Mouse (Mus musculus) midbrain, embryonic 11.5 days (tissue): ENCODE data around the gene Bpnt1. TPM values are rescaled to one million over a fixed set of nuclear protein-coding genes. Genes with fewer than 3 reads are reported as not detected.

Experiments used
- ATAC-seq: fragments of 200-750 bp; cut with Nextera tagmentation; 2 replicates; pipeline ENCODE4 v1.8.0; 2017; ENCODE audit warnings: moderate TSS enrichment, moderate library complexity; ENCODE audit not compliant: low FRiP score
- DNase-seq: peaks from one replicate; pipeline ENCODE4 v3.0.0; 2015; ENCODE audit warnings: low spot score; ENCODE audit errors: missing footprints
- H3K27ac ChIP-seq: fragments of 300-500 bp; sonication (generic); 2 replicates; pipeline ENCODE4 v1.5.1; 2014; ENCODE audit warnings: low read depth, low read length
- H3K27me3 ChIP-seq: fragments of 300-500 bp; sonication (generic); 2 replicates; pipeline ENCODE4 v1.6.1; 2014; ENCODE audit warnings: mild to moderate bottlenecking, low read length, moderate library complexity, mixed read lengths; ENCODE audit not compliant: control insufficient read depth, insufficient read depth
- H3K36me3 ChIP-seq: fragments of 300-500 bp; sonication (generic); 2 replicates; pipeline ENCODE4 v1.6.1; 2014; ENCODE audit warnings: mild to moderate bottlenecking, low read length, moderate library complexity, mixed read lengths; ENCODE audit not compliant: control insufficient read depth, insufficient read depth
- H3K4me1 ChIP-seq: fragments of 300-500 bp; sonication (generic); 2 replicates; pipeline ENCODE4 v1.6.1; 2014; ENCODE audit warnings: low read length; ENCODE audit not compliant: control insufficient read depth, insufficient read depth
- H3K4me2 ChIP-seq: fragments of 300-500 bp; sonication (generic); 2 replicates; pipeline ENCODE4 v1.6.1; 2014; ENCODE audit warnings: mild to moderate bottlenecking, moderate library complexity
- H3K4me3 ChIP-seq: fragments of 300-500 bp; sonication (generic); 2 replicates; pipeline ENCODE4 v1.5.1; 2014; ENCODE audit warnings: low read depth, low read length
- H3K9ac ChIP-seq: fragments of 300-500 bp; sonication (generic); 2 replicates; pipeline ENCODE4 v1.6.1; 2014; ENCODE audit warnings: low read length
- H3K9me3 ChIP-seq: fragments of 300-500 bp; sonication (generic); 2 replicates; pipeline ENCODE4 v1.6.1; 2016; ENCODE audit warnings: low read length; ENCODE audit not compliant: control insufficient read depth
- WGBS: fragments of 180-500 bp; shearing (Covaris S2); extraction: QIAGEN DNeasy Blood & Tissue Kit; methylation state at CpG from one replicate; pipeline ENCODE4 v1.1.7; 2014; 5-methylcytosine and 5-hydroxymethylcytosine counted together
- polyA plus RNA-seq: library from polyadenylated mRNA; unstranded; fragments of >200 nt; fragmentation: Nextera tagmentation; extraction: Ambion mirVana; gene quantifications from 2 replicates; pipeline ENCODE4 v1.2.1, GENCODE M21; 2014

Bpnt1 gene
- polyA plus RNA-seq, 1 experiment from 2014 or later = 22.5 TPM

GRCm38 (mm10) chr1:185336535-185336934, 4.6 kb downstream of the Bpnt1 start:
- no peak overlapping the region for H3K4me2 ChIP-seq
- H3K4me1 ChIP-seq = peaks cover 11% of the 10 kb centered on the region
- no peaks in the 10 kb centered on the region; the same call in 1 of the 2 replicates for H3K36me3 ChIP-seq
- H3K27me3 ChIP-seq = no peaks in the 10 kb centered on the region
- H3K4me3 ChIP-seq = no peak overlapping the region
- no peak overlapping the region for H3K27ac ChIP-seq
- WGBS = 25% methylated on average over 3 of the region's 3 CpGs
- H3K9ac ChIP-seq = no peak overlapping the region
- ATAC-seq (no peak), DNase-seq (peak; percentile 65)
- H3K9me3 ChIP-seq = no peaks in the 10 kb centered on the region

GRCm38 (mm10) chr1:185342441-185342840, 10.5 kb downstream of the Bpnt1 start:
- Histone ChIP-seq H3K27me3 (no peaks in the 10 kb centered on the region), H3K4me2 (no peak overlapping the region), H3K9ac (no peak overlapping the region), H3K4me1 (no peaks in the 10 kb centered on the region), H3K36me3 (peaks cover 9% of the 10 kb centered on the region), H3K27ac (no peak overlapping the region), H3K4me3 (no peak overlapping the region), H3K9me3 (no peaks in the 10 kb centered on the region; the same call in 1 of the 2 replicates)
- ATAC-seq (no peak), DNase-seq (no peak)
- WGBS = 92% methylated on average over 4 of the region's 4 CpGs

- Histone ChIP-seq H3K27ac (no peak overlapping the region), H3K9me3 (no peaks in the 10 kb centered on the region; the same call in 1 of the 2 replicates), H3K4me1 (no peaks in the 10 kb centered on the region), H3K9ac (no peak overlapping the region), H3K4me3 (no peak overlapping the region), H3K4me2 (no peak overlapping the region), H3K36me3 (peaks cover 12% of the 10 kb centered on the region), H3K27me3 (no peaks in the 10 kb centered on the region)
- peak; percentile 68 for DNase-seq
- WGBS = 80% methylated on average over 8 of the region's 8 CpGs
- no peak for ATAC-seq
These were observed 11.5 kb downstream of the Bpnt1 start for GRCm38 (mm10) chr1:185343422-185343821.

- Histone ChIP-seq H3K27me3 (no peaks in the 10 kb centered on the region), H3K36me3 (peaks cover 15% of the 10 kb centered on the region)
- 80% methylated on average over 10 of the region's 10 CpGs for WGBS
These were observed 14.2 kb downstream of the Bpnt1 start for GRCm38 (mm10) chr1:185346188-185346587.

GRCm38 (mm10) chr1:185349741-185350140, 17.8 kb downstream of the Bpnt1 start:
- no peak overlapping the region for H3K27ac ChIP-seq
- ATAC-seq (no peak), DNase-seq (peak; percentile 65)
- H3K4me3 ChIP-seq = no peak overlapping the region
- H3K4me1 ChIP-seq = no peaks in the 10 kb centered on the region
- 96% methylated on average over 14 of the region's 14 CpGs for WGBS
- no peak overlapping the region for H3K9ac ChIP-seq
- H3K9me3 ChIP-seq = no peaks in the 10 kb centered on the region
- no peak overlapping the region for H3K4me2 ChIP-seq
- no peaks in the 10 kb centered on the region for H3K27me3 ChIP-seq
- H3K36me3 ChIP-seq = peaks cover 17% of the 10 kb centered on the region

More at GRCm38 (mm10) chr1:185346188-185346587, 14.2 kb downstream of the Bpnt1 start:
- DNase-seq (peak; percentile 33), ATAC-seq (no peak)
- no peaks in the 10 kb centered on the region; the same call in 1 of the 2 replicates for H3K9me3 ChIP-seq
- H3K9ac ChIP-seq = no peak overlapping the region
- no peak overlapping the region for H3K4me2 ChIP-seq
- H3K27ac ChIP-seq = no peak overlapping the region
- no peaks in the 10 kb centered on the region for H3K4me1 ChIP-seq
- no peak overlapping the region for H3K4me3 ChIP-seq

- Histone ChIP-seq H3K36me3 (peaks cover 17% of the 10 kb centered on the region), H3K27ac (no peak overlapping the region), H3K4me2 (no peak overlapping the region), H3K9ac (no peak overlapping the region), H3K4me3 (no peak overlapping the region), H3K27me3 (no peaks in the 10 kb centered on the region), H3K4me1 (no peaks in the 10 kb centered on the region), H3K9me3 (no peaks in the 10 kb centered on the region)
- DNase-seq (peak; percentile 47), ATAC-seq (no peak)
- 93% methylated on average over 4 of the region's 4 CpGs for WGBS
These were observed 18.7 kb downstream of the Bpnt1 start for GRCm38 (mm10) chr1:185350611-185351010.

GRCm38 (mm10) chr1:185352151-185352550, 20.2 kb downstream of the Bpnt1 start:
- Histone ChIP-seq H3K36me3 (peaks cover 12% of the 10 kb centered on the region), H3K9me3 (no peaks in the 10 kb centered on the region), H3K9ac (no peak overlapping the region), H3K27me3 (no peaks in the 10 kb centered on the region), H3K27ac (no peak overlapping the region), H3K4me1 (no peaks in the 10 kb centered on the region), H3K4me2 (no peak overlapping the region), H3K4me3 (no peak overlapping the region)
- DNase-seq = peak; percentile 41
- no peak for ATAC-seq
- WGBS = 95% methylated on average over 12 of the region's 12 CpGs

- H3K9ac ChIP-seq = no peak overlapping the region
- no peaks in the 10 kb centered on the region for H3K27me3 ChIP-seq
- H3K4me1 ChIP-seq = no peaks in the 10 kb centered on the region
- no peaks in the 10 kb centered on the region for H3K9me3 ChIP-seq
- 96% methylated on average over 8 of the region's 8 CpGs for WGBS
- DNase-seq (peak; percentile 51), ATAC-seq (no peak)
- H3K27ac ChIP-seq = no peak overlapping the region
- no peak overlapping the region for H3K4me3 ChIP-seq
- peaks cover 11% of the 10 kb centered on the region for H3K36me3 ChIP-seq
- no peak overlapping the region for H3K4me2 ChIP-seq
These were observed 21.4 kb downstream of the Bpnt1 start for GRCm38 (mm10) chr1:185353351-185353750.

GRCm38 (mm10) chr1:185354731-185355130, 22.8 kb downstream of the Bpnt1 start:
- H3K9ac ChIP-seq = no peak overlapping the region
- WGBS = 89% methylated on average over 4 of the region's 4 CpGs
- H3K27me3 ChIP-seq = no peaks in the 10 kb centered on the region
- ATAC-seq (no peak), DNase-seq (no peak)
- no peak overlapping the region for H3K4me2 ChIP-seq
- H3K4me3 ChIP-seq = no peak overlapping the region
- H3K4me1 ChIP-seq = no peaks in the 10 kb centered on the region
- H3K9me3 ChIP-seq = no peaks in the 10 kb centered on the region
- no peak overlapping the region for H3K27ac ChIP-seq
- peaks cover 8% of the 10 kb centered on the region for H3K36me3 ChIP-seq
